Mouse (Mus musculus) lung, postnatal 14 days (tissue): ENCODE results near the gene Slitrk4.

Source experiments
- DNase-seq: peaks from one replicate; pipeline ENCODE4 v3.0.0; 2021

Gene Slitrk4

DNA sequence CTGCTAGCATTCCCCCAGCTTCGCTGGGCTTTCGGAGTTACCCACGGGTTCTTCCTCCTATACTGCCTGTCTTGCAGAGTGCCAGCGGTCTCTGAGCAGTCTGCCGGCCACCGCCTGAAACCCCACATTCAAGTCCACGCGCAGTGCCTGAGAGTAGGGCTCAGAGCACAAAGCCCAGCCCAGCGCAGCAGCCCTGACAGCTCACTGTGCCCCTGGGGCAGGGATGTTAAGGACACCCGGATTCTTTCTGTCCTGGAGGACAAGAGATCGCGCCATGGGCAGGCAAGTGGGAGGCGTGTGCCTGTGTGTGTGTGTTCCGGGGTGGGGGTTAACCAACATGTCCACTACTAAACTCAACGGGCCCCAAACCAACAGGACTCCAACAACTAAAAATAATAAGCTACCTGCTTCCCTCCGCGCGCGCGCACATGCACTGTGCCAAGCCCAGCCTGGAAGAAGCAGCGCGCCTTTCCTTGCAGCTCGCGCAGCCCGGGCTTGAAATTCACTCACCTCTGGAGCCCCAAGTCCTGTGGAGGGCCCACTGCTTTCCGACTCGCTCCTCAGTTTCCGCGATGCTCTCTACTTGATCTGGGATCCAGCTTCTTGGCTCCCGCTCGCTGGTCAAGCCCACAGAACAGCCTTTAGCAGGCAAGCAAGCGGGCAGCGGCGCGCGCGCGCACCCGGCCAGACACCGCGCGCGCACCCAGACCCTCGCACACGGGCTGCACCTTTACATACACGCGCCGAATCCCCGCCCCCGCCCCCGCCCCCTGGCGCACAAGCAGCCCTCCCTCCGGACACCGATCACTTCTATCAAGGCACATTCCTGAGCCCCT is at the start of gene Slitrk4:
TSS of gene Slitrk4 (minus strand) at position 707 of the 836 bp plus-strand sequence.
- DNase-seq, result no peak

DNA sequence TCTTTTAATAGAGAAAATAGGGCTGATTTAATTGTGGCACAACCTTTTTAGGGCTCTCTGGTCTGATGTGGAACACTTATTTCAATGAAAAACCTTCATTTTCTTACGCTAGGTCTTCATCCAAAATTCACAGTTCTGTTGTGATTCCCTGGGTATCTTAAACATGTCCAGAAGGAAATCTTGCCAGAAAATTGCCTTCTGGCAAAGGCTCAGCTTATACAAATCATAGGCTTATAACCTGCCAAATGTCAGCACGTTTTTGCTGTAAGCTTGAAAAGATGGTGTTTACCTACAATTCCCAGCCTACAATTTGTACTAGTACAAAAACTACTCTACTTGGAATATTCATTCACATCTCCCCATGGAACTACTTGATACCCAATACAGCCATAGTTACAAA is 42.7 kb upstream of the Slitrk4 start:
- no peak for DNase-seq

DNA sequence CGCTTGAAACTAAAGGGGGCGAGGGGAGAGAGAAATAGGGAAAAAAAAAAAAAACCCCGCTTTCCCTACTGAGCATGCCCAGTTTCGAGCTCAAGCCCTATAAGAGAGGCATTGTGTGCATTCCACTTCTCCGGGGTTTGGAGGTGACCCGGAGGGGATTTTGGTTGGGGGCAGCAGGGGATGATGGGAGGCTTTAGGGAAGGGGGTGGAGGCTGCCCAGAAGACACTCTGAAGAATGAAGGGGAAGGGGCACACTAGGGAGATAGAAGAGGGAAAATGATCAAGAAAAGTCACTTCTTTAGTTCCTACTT is 1.1 kb upstream of the Slitrk4 start:
- DNase-seq, result no peak

DNA sequence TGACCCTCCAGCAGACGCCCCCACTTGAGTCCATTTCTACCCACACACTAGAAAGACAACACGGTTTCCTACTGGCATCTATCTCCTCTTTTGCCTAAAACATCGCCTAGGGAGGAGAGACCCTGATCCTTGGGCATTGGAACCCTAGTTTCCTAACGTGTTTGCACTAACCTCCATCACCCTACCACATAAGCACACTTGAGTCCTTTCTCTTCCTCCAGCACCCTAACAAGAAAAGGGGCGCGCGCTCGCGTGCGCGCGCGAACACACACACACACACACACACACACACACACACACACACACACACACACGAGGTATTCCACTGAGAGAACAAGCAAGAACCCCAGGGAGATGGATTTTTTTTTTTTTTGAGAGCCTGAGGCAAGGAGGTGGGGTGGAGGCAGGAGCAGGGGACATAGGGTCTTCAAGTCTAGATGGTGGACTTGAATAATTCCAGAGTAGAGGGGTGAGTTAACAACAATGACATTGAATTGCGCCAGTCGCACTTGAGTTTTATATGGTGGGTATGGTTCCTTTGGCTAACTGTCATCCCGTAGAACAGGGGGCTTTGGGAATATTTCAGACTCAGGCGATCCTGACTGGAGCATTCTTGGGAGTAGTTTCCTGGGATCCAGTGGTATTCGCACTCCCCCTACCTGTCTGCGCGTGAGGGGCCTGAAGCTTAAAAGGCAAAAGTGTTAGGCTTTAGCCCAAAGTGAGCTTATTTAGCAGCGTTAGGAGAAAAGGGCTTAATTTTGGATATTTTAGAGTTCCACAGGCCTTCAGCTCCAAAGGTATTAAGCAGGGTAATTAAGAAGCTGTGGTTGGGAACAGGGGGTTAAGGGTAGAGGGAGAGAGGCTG is 562 bp upstream of the Slitrk4 start:
- no peak for DNase-seq

DNA sequence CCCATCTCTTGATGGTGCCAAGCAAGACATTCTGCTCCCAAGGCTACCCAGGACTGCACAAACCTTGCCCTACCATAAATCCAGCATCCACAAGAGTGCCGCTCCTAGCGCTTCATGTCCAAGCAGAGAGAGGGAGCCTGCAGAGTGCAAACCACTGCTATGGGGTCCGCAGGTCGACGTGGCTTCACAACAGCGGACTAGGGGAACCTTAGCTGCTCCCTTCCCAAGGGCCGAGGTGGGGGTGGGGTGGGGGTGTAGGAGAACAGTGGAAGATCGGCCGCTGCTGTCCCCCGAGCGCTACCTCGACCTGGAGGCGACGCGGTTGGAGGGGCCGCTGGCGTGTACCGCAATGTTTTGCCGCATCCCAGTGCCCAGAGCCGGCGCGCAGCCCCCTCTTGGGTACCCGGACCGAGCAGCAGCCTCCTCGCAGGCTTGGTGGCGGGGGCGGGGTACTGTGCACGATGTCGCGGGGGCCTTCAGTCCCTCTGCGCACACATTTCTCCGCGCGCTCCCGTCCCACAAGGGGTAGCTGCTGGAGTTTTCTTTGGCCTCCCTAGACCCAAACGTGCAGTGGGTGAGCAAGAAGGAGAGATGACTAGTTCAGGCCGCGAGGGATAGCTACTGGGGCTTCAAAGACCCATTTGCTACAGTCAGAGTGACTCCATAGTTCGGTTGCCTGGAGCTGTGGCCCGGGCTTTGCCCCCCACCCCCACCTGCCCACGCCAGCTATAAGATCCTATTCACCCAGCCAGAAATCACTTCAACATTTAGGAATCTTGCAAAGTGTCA is 1.1 kb downstream of the Slitrk4 start:
- DNase-seq, result no peak

DNA sequence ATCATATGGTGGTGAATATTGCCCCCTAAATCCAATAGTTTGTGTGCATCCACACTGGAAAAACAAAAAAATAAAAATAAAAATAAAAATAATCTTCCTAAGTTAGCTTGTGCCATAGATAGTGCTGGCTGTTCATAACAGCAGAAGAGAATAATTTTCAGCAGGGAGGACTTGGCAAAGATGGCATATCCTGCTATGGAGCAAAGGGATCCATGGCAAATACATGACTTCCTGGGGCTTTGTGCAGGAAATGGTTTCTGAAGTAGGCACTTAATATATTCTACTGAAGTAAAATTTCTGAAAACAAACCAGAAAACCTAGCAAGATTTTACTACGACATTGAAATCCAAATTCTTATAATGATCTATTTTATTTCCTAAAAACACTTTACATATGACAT is 13.3 kb downstream of the Slitrk4 start:
- DNase-seq, result no peak
